Mouse (Mus musculus) forebrain, embryonic 14.5 days (tissue): ENCODE results near the gene Pcsk5. TPM values are rescaled to one million over a fixed set of nuclear protein-coding genes. Genes with fewer than 3 reads are reported as not detected.

Source experiments
- ATAC-seq: fragments of 200-750 bp; cut with Nextera tagmentation; 2 replicates; pipeline ENCODE4 v1.8.0; 2017; ENCODE audit warnings: mild to moderate bottlenecking, moderate library complexity
- DNase-seq: peaks from one replicate; pipeline ENCODE4 v3.0.0-alpha.2; 2015; ENCODE audit warnings: low spot score
- H3K27ac ChIP-seq: fragments of 300-500 bp; sonication (generic); 2 replicates; pipeline ENCODE4 v1.5.1; 2014; ENCODE audit warnings: low read depth, mild to moderate bottlenecking, control low read depth, low read length, moderate library complexity
- H3K27me3 ChIP-seq: fragments of 300-500 bp; sonication (generic); replicated peaks from 2 replicates; pipeline ENCODE4 v1.6.1; 2014; ENCODE audit warnings: low read length, control low read depth, mixed read lengths; ENCODE audit not compliant: control insufficient read depth, insufficient read depth
- H3K36me3 ChIP-seq: fragments of 300-500 bp; sonication (generic); 2 replicates; pipeline ENCODE4 v1.6.1; 2014; ENCODE audit warnings: low read length, control low read depth; ENCODE audit not compliant: control insufficient read depth, insufficient read depth
- H3K4me1 ChIP-seq: fragments of 300-500 bp; sonication (generic); 2 replicates; pipeline ENCODE4 v1.6.1; 2014; ENCODE audit warnings: antibody characterized with exemption, low read length, control low read depth; ENCODE audit not compliant: control insufficient read depth, insufficient read depth
- H3K4me2 ChIP-seq: fragments of 300-500 bp; sonication (generic); 2 replicates; pipeline ENCODE4 v1.6.1; 2014; ENCODE audit warnings: mild to moderate bottlenecking, control low read depth, low read length
- H3K4me3 ChIP-seq: fragments of 300-500 bp; sonication (generic); 2 replicates; pipeline ENCODE4 v1.5.1; 2014; ENCODE audit warnings: low read depth, low read length, control low read depth
- H3K9ac ChIP-seq: fragments of 300-500 bp; sonication (generic); 2 replicates; pipeline ENCODE4 v1.6.1; 2014; ENCODE audit warnings: mild to moderate bottlenecking, low read length, control low read depth, moderate library complexity
- H3K9me3 ChIP-seq: fragments of 300-500 bp; sonication (generic); replicated peaks from 2 replicates; pipeline ENCODE4 v1.6.1; 2016; ENCODE audit warnings: low read length, control low read depth, mixed read lengths; ENCODE audit not compliant: control insufficient read depth
- WGBS: fragments of 180-500 bp; shearing (Covaris S2); extraction: QIAGEN DNeasy Blood & Tissue Kit; methylation state at CpG from one replicate; pipeline ENCODE4 v1.1.7; 2014; 5-methylcytosine and 5-hydroxymethylcytosine counted together
- polyA plus RNA-seq: library from polyadenylated mRNA; unstranded; fragments of >200 nt; fragmentation: Nextera tagmentation; extraction: Ambion mirVana; gene quantifications from 2 replicates; pipeline ENCODE4 v1.2.1, GENCODE M21; 2014

Gene Pcsk5
- polyA plus RNA-seq, 1 experiment from 2014 or later, result 3.8 TPM

GRCm38 (mm10) chr19:17841586-17841985, 4.2 kb upstream of the Pcsk5 start:
- ATAC-seq (no peak), DNase-seq (no peak)
- H3K9me3 ChIP-seq, result no peaks in the 10 kb centered on the region

DNA sequence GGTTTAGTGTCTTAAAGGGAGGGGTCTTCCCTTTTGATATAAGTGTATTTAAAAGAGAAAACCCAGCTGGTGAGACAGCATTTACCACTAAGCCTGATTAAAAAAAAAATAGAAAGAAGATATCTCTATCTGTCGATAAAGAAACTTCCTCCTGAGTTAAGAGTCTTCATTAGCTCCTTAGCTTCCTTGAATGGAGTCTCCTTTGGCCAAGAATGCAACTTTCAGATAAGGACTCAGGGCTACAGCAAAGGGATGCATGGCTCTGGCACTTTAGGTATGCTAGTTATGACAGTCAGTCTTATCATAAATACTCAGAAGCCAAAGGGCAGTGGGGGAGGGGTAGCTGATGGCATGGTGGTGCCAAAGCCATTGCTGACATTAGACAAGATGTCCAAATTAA, 2.4 kb upstream of the Pcsk5 start:
- ATAC-seq (no peak), DNase-seq (no peak)
- no peak overlapping the region for H3K4me3 ChIP-seq
- no peak overlapping the region for H3K4me2 ChIP-seq
- no peak overlapping the region for H3K9ac ChIP-seq
- H3K27me3 ChIP-seq, result no peaks in the 10 kb centered on the region
- no peaks in the 10 kb centered on the region for H3K36me3 ChIP-seq
- H3K27ac ChIP-seq, result no peak overlapping the region
- no peaks in the 10 kb centered on the region for H3K9me3 ChIP-seq
- 88% methylated on average over 1 of the region's 1 CpGs for WGBS
- H3K4me1 ChIP-seq, result peaks cover 16% of the 10 kb centered on the region; the same call in 1 of the 2 replicates

More at GRCm38 (mm10) chr19:17841586-17841985, 4.2 kb upstream of the Pcsk5 start:
- no peak overlapping the region for H3K27ac ChIP-seq
- H3K27me3 ChIP-seq, result no peaks in the 10 kb centered on the region
- no peak overlapping the region for H3K4me3 ChIP-seq
- no peaks in the 10 kb centered on the region for H3K36me3 ChIP-seq
- no peak overlapping the region for H3K4me2 ChIP-seq
- H3K4me1 ChIP-seq, result peaks cover 4% of the 10 kb centered on the region; the same call in 1 of the 2 replicates
- WGBS, result 80% methylated on average over 2 of the region's 2 CpGs
- H3K9ac ChIP-seq, result no peak overlapping the region

DNA sequence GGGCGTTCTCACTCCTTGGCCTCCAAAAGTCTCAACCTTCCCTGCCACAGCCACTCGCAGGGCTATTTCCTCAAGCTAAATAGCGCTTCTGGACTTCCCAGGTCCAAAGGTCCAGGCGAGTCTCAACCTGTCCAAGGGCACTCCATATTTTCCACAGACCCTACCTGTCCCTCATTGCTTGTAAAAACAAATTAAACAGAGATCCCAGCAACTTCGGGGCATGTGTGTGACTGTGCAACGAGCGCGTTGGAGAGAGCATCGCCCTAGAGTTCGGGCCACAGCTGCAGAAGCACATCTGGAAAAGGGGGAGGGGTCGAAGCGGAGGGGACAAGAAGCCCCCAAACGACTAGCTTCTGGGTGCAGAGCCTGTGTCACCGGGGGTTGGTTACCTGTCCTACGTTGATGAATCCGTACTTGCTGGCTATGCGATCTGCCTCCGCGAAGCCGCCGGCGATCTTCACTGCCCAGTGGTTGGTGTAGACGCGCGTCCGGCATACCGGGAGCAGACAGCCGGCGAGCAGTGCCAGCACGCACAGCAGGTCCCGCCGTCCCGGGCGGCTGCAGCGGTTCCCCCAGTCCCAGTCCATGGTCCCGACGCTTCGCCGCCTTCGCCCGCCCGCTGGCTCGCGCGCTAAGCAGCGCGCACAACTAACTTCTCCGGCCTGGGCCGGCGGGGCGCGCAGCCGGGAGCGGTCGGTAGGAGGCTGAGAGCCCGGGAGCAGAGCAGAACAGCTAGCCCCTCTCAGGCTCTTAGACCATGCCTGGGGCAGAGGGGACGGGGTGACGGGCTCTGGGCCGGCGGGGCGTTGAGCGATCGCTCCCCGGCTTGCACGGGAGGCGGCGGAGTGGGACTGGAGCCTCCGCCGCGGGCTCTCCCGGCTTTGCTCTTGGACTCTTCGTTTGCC, 614 bp downstream of the Pcsk5 start:
- 0% methylated on average over 70 of the region's 72 CpGs for WGBS

GRCm38 (mm10) chr19:17835681-17836565, 1.5 kb downstream of the Pcsk5 start:
- peak overlapping the region; percentile 81 for H3K4me2 ChIP-seq
- no peaks in the 10 kb centered on the region for H3K27me3 ChIP-seq
- ATAC-seq (peak; percentile 4; the same call in 1 of the 2 replicates), DNase-seq (peak; percentile 52)
- H3K4me1 ChIP-seq, result peaks cover 16% of the 10 kb centered on the region; the same call in 1 of the 2 replicates
- 0% methylated on average over 28 of the region's 28 CpGs for WGBS
- no peaks in the 10 kb centered on the region for H3K9me3 ChIP-seq
- no peaks in the 10 kb centered on the region for H3K36me3 ChIP-seq
- H3K9ac ChIP-seq, result peak overlapping the region; percentile 70
- H3K4me3 ChIP-seq, result peak overlapping the region; percentile 72
- no peak overlapping the region for H3K27ac ChIP-seq

More for the DNA sequence above, 614 bp downstream of the Pcsk5 start:
- H3K9me3 ChIP-seq, result no peaks in the 10 kb centered on the region
- no peaks in the 10 kb centered on the region for H3K27me3 ChIP-seq
- peak overlapping the region; percentile 74 for H3K27ac ChIP-seq
- peak overlapping the region; percentile 70 for H3K9ac ChIP-seq
- DNase-seq (peak; percentile 57), ATAC-seq (peak; percentile 81)
- no peaks in the 10 kb centered on the region for H3K36me3 ChIP-seq
- peak overlapping the region; percentile 72 for H3K4me3 ChIP-seq
- H3K4me2 ChIP-seq, result peak overlapping the region; percentile 81
- H3K4me1 ChIP-seq, result peaks cover 16% of the 10 kb centered on the region; the same call in 1 of the 2 replicates

DNA sequence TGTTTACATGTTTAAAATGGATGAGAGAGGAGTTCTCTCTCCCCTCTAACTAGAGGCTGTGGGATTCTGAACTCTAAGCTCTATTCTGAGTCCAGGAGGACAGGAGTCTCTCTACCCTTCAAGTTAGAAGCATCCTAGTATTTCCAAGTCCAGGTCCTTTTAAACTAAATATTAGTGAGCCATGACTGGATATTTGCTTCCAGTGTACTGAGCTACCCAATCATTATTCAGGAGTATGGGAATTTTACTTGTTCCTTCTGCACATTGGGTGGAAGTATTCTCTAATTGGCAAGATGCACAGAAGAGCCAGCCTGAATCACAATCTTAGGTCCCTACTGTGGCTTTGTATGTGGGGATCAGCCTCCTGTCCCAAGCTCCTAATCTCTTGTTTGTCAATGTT, 2.5 kb downstream of the Pcsk5 start:
- H3K36me3 ChIP-seq, result no peaks in the 10 kb centered on the region
- no peak overlapping the region for H3K4me3 ChIP-seq
- DNase-seq (no peak), ATAC-seq (no peak)
- no peaks in the 10 kb centered on the region for H3K27me3 ChIP-seq
- no peaks in the 10 kb centered on the region for H3K9me3 ChIP-seq
- no peak overlapping the region for H3K27ac ChIP-seq
- H3K4me1 ChIP-seq, result peaks cover 16% of the 10 kb centered on the region; the same call in 1 of the 2 replicates
- H3K9ac ChIP-seq, result no peak overlapping the region
- H3K4me2 ChIP-seq, result no peak overlapping the region

DNA sequence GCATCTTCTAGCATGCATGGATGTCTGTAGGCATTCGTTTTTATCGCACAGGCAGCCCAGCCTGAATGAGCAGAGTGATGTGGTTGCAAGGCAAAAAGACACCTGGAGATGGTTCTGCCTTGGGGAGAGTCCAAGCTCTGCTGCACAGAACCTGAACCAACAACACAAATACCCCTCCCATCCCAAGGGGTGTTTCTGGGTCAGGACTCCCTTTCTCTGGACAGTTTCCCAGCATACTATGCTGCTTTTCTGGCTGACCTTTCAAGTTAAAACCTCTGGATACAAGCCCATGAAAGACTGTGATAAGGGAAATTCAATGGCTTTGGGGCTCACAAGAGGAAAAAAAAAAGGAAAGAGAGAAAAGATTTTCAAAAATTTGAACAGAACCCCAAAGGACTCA, 6.1 kb downstream of the Pcsk5 start:
- no peak for DNase-seq
- Histone ChIP-seq H3K4me2 (no peak overlapping the region), H3K9me3 (no peaks in the 10 kb centered on the region), H3K4me3 (no peak overlapping the region), H3K27ac (no peak overlapping the region), H3K36me3 (no peaks in the 10 kb centered on the region), H3K27me3 (no peaks in the 10 kb centered on the region), H3K9ac (no peak overlapping the region), H3K4me1 (peaks cover 10% of the 10 kb centered on the region; the same call in 1 of the 2 replicates)
- 93% methylated on average over 2 of the region's 2 CpGs for WGBS
- ATAC-seq, result no peak

- DNase-seq (no peak), ATAC-seq (no peak)
- no peaks in the 10 kb centered on the region for H3K36me3 ChIP-seq
- H3K27me3 ChIP-seq, result no peaks in the 10 kb centered on the region
- no peak overlapping the region for H3K9ac ChIP-seq
- no peak overlapping the region for H3K4me3 ChIP-seq
- 85% methylated on average over 8 of the region's 8 CpGs for WGBS
- H3K4me2 ChIP-seq, result no peak overlapping the region
- H3K9me3 ChIP-seq, result no peaks in the 10 kb centered on the region
- H3K27ac ChIP-seq, result no peak overlapping the region
- H3K4me1 ChIP-seq, result no peaks in the 10 kb centered on the region
Measured at GRCm38 (mm10) chr19:17828414-17828813, 9.0 kb downstream of the Pcsk5 start.

GRCm38 (mm10) chr19:17826694-17827093, 10.7 kb downstream of the Pcsk5 start:
- Histone ChIP-seq H3K9ac (no peak overlapping the region), H3K27ac (no peak overlapping the region), H3K4me2 (no peak overlapping the region), H3K36me3 (no peaks in the 10 kb centered on the region), H3K4me1 (no peaks in the 10 kb centered on the region), H3K4me3 (no peak overlapping the region), H3K27me3 (no peaks in the 10 kb centered on the region), H3K9me3 (no peaks in the 10 kb centered on the region)
- ATAC-seq (no peak), DNase-seq (no peak)
- 79% methylated on average over 3 of the region's 3 CpGs for WGBS
